Mouse (Mus musculus): ENCODE results near the gene Ghrhr. TPM values are rescaled to one million over a fixed set of nuclear protein-coding genes. Genes with fewer than 3 reads are reported as not detected.

The Ghrhr gene
- total RNA-seq, 4 experiments from 2014 or later = not detected

DNA sequence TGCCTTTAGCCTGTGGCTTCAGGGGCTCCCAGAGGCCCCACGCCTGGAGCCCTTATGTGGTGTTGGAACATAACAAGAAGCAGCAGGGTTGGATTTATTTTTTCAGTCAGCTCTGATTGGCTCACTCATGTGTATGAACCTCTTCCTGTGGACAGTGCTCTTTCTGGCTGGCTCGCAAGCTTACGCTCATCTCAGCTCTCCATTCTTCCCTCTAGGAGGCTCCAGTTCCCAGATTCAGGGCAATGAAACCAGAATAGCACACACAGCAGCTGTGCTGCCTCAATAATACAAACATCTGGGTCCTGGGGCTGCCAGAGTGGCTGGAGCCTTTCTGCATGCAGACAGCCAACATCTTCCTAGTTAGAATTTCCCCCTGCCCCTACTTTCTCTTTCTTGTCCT is 20.1 kb downstream of the Ghrhr start:
- peak; percentile 40 to 63 for DNase-seq (ENCODE audit: low spot score in 2 of 2)

DNA sequence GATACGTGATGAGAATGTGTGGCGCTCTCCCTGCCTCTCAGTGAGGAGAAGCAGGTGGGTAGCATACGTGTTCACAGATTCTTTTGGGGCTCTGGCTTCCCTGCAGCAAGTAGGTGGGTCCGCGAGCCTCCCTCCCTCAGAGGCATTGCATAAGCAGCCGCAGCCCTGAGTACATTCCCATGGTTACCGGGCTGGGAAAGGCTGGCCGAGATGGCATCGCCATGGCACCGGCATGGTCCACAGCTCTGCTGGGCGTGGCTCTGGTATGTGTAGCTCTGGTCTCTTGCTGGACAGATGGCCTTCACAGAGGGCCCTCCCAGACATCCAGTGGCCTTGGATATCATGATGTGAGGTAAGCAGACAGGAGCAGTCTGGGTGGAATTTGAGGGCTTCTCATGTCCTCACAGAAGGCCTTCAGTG is 20.5 kb downstream of the Ghrhr start:
- DNase-seq (ENCODE audit: low spot score in 2 of 2) = peak; percentile 65 to 91

DNA sequence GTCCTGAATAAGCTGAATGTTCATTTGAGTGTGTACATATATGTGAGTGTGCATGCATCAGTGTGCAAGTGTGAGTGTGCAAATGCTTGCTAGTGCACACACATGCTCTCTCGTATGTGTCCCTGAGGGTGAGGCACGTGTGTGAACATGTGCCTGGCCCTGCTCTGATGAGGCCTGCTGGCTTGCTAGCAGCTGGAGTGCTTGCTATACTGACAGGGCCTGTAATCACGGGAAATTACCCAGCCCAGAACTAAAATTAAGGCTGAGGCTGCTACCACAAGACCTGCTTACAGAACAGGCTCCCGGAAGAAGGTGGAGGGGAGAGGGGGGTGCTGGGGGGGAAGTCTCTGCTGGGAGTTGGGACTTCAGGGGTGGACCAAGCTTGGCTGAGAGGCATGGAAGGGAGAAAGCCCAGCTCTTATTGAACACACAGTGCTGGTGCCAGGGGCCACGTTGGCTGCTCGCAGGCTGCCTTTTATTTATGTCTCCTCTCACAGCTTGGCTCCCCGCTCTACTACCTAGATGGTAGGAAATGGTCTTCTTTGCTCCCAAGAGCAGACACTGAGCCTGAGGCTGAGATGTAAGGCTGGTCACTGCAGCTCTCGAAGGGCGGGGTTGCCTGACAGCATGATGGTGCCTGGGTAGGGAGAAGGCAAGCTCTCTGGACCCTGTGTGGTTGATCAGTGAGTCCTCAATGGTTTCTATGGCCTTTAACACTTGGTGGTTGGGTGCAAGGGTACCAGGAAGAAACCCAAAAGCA is 23.0 kb downstream of the Ghrhr start:
- peak; percentile 25 to 56 for DNase-seq (ENCODE audit: low spot score in 2 of 2)

DNA sequence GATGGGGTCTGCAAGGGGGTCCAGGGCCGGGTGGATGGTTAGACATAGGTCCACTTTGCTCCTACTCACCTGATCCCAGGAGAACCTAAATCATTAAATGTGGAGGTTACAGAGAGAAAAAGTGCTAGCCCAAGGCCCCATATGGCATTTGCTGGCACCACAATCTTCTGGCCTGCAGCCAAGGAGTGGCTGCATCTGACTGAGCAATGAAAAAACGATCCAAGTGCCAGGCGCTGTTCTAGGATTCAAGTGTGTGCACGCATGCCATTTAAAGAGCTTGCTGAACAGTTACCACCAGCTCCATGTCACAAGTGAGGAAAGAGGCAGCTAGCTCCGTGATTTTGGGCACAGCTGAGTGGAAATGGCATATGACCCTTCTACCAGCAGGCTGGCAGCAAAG is 23.8 kb downstream of the Ghrhr start:
- peak; percentile 41 to 82 for DNase-seq (ENCODE audit: low spot score in 2 of 2)

DNA sequence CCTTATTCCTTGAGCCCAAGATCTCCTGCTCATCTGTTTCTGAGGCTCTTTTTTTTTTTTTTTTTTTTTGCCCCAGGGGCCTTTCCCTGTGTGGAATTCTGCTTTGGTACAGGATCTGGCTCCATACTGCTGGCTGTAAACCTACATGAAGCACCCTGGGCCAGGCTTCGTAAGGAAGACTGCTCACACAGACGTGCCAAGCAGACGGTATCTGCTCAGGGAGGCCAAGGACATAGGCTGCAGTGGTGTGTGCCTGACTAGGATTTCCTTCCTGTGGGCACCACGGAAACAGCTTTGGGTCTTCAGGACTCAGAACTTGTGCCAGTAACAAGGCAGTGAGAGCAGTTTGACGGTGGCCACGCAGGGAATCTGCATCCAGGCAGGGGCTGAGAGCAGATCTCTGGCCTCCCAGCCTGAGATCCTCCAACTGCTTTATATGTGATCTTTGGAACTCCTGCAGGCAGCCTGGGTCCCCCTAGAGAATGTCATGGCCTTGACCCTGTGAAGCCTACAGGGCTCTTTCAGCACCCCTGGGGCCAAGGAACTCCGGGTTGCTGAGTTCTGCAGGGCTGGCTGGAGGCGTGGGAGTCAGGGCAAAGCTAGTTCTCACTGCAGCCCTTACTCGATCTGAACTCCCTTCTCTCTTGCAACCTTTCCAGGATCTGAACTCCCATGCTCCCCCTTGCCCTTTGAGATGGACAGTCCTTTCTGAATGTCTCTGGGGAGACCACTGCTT is 26.1 kb downstream of the Ghrhr start:
- DNase-seq (ENCODE audit: low spot score in 2 of 2) = no peak

DNA sequence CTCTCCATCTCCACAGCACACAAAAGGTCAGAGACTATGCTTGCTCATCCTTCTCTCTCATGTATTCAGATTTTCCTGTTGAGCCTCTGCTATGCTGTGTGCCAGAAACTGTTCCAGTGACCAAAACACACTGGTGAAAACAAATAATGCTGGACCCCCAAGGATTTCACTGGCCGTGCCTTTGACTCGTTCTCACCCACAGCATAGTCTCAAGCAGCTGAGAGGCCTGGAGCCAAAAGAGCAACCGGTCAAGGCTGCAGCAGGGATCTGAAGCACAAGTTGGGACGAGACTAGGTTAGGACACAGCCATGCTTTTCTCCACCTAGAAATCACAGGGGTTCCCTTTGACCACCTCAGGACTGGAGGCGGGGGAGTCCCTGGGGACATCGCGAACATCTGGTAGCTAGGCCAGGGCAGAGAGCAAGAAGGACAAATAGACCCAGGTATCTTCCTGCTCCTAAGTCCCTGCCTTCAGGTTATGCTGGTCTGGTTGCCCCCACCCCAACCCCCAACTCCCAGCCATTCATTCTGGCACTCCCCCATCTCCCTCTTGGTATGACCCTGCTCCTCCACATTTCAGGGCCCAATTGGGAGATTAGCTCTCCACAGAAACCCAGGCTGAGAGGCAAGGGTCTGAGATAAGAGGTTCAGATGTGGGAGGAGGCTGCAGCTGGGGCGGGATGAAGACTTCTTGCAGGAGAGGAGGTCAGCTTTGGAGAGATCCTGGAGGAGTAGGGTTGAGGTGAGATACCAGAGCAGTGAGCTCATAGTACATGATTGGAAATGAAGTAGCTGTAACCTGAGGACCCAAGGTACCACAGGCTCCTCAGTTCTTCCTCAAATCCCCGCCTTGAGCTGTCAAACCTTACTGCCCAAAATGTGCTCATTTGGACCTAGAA is 27.6 kb downstream of the Ghrhr start:
- DNase-seq (ENCODE audit: low spot score in 2 of 2) = no peak

DNA sequence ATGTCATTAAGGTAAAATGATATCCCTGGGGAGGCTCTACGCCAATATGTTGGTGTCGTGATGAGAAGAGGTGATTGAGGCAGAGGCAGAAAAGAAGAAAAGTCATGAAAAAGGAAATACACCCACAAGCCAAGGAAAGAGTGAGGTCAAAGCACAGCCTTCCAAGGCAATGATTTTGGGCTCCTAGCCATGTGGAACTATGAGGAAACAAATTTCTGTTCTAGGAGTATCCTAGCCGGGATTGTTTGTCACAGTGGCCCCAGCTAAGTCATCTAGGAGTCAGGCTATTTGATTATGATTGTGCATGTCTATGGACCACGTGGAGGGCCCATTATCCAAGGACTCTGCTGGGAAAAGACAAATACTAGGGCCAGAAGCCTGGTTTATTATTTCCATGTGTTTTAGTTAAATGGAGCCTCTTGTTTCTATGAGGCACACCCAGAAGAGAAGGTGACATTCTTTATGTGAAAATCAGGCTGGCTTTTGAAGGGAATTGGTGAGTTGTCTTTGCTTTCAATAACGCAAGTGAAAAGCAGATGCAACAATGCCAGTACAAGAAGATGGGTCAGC is 28.4 kb downstream of the Ghrhr start:
- no peak for DNase-seq (ENCODE audit: low spot score in 2 of 2)

DNA sequence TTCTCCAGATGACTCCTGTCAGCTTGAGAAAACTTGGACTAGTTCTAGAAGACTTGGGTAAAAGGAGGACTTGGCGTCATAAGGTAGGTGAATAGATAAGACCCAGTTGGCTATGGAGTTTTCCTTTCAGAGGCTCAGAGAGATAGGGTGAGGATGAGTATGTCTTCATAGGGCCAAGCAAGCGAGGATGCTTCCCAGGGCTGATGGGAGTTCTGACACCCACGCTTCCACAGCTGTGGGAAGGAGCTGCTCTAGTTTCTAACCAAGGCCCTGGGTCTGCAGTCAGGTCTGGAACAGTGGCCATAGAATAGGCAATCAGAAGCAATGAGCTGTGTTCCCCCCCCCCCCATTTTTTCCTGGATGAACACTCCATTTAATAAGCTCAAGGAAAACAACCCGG is 31.2 kb downstream of the Ghrhr start:
- DNase-seq (ENCODE audit: low spot score in 2 of 2) = no peak

DNA sequence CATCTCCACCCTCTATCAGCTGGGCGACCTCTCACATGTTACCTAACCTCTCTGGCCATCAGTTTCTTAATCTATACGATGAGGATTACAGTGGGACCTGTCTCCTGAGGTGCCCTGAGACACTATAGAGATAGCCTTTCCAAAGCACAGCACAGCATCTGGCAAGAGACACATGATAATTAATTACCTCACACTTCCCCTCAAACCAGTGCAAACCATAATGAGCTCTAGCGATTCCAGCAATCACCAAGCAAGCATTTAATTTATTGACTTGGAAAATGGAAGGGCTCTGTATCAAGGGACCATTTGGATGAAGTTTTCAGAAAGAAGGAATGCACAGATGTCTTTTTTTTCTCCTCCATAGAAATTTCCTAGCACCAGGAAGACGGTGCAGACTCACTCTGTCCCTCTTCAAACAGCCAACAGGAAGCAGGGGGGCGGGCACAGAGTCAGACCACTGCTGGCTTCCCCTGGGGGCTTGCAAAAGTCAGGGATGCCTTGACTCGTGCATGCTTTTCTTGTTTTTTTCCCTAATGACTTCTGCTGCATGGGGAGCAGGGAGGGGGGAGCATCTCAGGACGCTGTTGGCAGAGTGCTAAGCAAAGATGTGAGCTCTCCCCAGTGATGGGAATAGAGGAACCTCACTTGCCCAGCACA is 34.2 kb downstream of the Ghrhr start:
- no peak for DNase-seq (ENCODE audit: low spot score in 2 of 2)

DNA sequence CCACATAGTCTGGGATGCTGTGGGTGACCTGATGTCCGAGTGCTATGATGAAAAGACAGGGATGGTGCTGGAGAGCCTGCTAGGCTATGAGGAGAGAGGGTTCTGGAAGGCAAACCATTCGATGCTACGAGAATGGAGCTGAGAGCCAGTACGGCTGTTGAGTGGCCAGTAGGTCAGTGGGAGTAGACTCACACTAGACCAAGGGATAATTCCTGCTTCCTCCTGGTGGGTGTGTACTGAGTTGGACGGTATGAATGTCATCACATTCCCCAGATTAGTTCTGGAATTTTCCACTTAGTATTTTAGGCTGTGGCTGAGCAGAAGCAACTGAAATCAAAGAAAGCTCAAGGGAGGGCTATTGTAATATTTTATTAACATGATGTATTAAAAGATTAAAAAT is 34.9 kb downstream of the Ghrhr start:
- no peak for DNase-seq (ENCODE audit: low spot score in 2 of 2)

DNA sequence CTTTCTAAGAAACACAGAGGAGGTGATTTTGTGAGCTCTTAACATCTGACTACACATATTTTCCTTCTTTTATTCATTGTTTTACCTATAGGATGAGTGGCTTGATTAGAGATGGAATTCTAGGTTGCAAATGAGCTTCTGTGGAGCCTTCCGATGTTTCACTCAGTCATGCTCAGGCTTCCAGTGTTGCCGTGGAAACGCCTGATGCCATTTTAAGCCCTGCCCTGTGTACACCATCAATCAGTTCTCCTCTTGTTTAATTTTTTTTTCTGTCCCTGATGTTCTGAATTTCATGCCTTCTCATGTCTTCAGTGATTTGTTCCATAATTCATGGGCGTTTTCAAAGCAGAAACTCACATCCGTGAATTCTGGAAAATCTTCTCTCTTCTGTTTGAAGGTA is 40.1 kb downstream of the Ghrhr start:
- no peak for DNase-seq (ENCODE audit: low spot score in 2 of 2)

DNA sequence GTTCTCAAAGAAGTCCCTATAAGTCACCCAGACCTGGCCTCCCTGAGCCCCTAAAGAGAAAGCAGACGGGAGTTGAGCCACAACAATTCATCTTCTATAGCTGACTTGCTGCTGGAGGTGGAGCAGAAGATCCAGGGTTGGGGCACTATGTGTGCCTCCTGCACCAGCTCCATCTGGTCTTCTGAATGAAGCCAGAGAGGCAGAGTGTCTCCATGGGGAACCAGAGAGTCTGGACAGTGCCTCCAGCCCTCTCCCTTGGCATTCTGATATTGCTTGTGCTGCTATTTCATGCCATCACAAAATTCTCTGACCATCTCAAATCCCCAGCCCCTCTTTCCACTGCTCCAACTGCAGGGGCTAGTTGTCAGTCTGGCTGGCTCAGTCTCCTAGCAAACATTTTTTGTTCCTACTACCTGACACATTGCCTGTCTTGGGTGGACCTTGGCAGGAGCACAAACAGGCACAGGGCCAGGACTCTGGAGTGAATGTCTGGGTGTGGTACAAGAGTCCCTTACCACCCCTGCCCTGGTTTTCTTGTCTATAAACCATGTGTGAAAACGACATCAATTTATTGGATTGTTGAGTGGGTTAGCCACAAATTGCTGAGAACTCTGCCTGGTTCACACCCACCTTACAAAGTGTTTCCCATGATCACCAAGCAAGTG is 42.8 kb downstream of the Ghrhr start:
- no peak for DNase-seq (ENCODE audit: low spot score in 2 of 2)

DNA sequence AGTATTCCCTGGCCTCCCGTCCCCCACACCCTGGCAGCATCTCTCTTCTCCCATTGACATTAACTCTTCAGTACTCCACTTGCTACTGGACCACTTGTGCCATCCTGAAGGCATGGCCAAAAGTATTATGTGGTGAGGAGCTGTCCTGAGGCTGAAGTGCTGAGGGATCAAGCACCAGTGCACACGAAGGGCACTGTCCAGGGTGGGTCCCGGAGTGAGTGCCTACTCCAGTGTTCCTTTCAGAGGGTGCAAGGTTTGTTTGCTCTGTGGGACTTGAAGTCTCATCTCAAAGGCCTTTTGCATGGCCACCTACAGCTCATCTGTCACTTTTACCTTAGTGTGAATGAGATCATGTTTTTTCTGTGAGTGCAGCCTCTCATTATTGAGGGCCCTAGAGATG is 44.3 kb downstream of the Ghrhr start:
- no peak for DNase-seq (ENCODE audit: low spot score in 2 of 2)

DNA sequence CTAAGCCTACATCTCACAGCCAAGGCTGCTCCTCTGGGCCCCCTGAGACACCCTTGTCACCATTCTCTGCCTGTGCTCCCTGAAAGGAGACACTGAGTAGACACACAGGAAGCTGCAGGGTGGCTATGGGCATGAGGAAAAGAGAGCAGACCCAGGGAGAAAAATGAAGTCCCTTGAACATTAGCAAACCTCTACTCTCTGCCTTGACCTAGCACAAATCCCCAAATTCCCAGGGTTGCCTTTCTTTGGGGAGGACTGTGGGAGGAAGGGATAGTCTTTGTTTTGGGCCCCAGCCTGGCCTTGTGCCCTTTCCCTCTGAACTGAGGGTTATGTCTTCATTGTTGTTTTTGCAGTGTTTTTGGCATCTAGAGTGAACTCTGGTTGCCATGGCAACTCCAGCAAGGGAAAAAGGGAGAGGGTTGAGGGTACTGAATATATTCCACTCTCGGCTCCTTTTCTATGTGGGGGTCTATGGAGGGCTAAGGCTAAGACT is 44.8 kb downstream of the Ghrhr start:
- DNase-seq (ENCODE audit: low spot score in 2 of 2) = no peak

DNA sequence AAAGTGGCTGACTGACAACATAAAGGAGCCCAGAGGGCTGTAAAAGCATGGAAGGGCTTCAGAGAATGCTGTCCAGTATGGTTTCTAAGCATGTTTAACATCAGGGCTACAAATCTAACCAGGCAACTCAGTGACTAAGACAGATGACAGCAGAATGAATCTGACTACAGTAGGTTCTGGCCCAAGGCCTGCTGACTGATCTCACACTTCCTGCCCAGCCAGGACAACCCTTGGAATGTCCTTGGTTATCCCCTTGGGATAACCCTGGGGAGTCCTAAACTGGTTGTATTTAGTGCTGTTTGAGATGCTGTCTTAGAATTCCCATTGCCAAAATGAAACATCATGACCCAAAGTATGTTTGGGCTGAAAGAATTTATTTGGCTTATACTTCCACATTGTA is 56.0 kb downstream of the Ghrhr start:
- DNase-seq (ENCODE audit: low spot score in 2 of 2) = no peak

DNA sequence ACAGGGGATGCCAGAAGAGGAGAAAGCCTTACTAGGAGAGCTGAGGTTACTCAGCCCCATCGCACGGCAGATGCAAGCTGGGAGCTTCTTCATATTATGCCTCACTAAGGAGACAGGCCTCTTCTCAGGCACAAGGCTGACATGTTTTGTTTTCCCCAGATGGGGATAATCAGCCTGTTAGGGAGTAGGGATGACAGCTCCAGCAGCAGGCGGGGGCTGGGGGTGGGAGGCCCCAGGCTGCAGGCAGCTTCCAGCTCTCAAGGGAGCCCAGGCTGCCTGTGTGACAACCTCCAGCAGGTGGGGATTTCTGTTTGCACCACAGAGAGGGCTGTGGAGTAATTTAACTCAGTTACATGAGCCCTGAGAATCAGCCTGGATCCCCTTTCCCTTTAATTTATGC is 58.3 kb downstream of the Ghrhr start:
- peak in 1 of 2 experiments; percentile 79 for DNase-seq (ENCODE audit: low spot score in 2 of 2)

DNA sequence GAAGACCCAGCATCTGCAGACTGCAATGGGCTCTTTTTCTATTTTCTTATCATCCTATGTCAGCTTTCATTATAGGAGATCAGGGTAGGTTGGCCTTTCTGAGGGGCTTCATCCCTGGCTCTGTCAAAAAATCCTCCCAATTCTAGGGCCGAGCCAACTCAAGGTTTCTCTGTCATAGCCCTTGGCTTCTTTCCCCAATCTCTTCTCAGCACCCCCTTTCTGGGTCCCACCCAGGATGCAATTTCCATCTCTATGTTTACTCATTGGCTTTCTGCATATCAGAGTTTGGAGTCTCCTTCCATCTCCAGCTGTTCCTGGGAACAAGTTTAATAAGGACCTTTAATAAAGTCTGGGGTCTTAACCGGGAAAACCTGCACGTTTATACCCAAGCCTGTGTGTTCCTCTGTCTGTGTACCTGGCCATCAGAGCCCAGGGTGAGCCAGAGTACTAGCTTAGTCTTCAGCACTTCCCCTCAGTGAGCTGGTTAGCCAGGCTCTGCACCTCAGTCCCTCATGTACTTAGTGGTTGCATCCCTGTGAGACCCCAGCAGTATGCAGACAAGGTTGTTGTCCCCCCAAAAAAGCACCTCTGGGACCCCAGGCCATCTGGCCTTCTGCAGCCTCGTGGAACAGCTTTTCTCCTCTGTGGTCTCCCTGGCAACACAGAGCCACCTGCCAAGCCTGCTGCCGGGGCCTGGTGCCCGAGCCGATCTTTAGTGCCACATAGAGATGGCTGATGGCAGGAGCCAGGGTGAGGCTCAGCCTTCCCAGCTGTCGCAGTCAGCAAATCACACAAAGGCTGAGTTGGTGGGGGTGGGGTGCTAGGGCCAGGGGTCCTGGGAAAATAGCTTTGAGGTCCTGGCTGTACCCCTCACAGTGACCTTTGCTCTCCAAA is 59.4 kb downstream of the Ghrhr start:
- DNase-seq (ENCODE audit: low spot score in 2 of 2) = peak in 1 of 2 experiments; percentile 54

DNA sequence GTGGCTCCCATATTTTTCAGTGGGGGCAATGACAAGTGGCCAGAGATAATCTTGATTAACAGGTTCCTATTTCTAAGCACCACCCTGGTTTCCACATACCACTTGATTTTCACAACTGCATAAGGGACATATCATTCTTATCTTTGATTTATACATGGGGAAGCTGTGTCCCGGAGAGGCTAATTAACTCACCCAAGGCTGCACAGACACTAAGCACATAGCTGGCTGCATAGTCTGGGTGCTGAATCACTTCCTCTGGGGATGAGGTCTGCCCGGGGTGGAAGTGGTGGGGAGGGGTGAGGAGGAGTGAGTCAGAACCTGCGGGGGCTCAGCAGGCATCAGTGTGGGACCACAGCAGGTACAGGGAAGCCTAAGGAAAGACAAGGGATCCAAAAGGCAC is 61.8 kb downstream of the Ghrhr start:
- DNase-seq (ENCODE audit: low spot score in 2 of 2) = no peak

Measured in left cerebral cortex, adult 8-10 months (tissue).